Mouse (Mus musculus) embryonic stem cell, embryonic (primary cell): ENCODE results near the gene Ngf.

Experiments used
- CTCF ChIA-PET, 4 experiments: fragments of 300-600 bp in 2 of 4; fragments of 350-600 bp in 2 of 4; sonication (Branson Sonifier 250); formaldehyde crosslinking; loops; one replicate each; lab custom pipeline; 2022; ENCODE audit warnings: inconsistent platforms in 2 of 4; lab: Charles Lee
- POLR2A ChIA-PET, 4 experiments: fragments of 300-600 bp in 2 of 4; fragments of 350-600 bp in 2 of 4; sonication (Branson Sonifier 250); formaldehyde crosslinking; loops; one replicate each; lab custom pipeline; 2022; ENCODE audit warnings: antibody characterized with exemption in 4 of 4, inconsistent platforms in 1 of 4; lab: Charles Lee

Ngf gene

DNA sequence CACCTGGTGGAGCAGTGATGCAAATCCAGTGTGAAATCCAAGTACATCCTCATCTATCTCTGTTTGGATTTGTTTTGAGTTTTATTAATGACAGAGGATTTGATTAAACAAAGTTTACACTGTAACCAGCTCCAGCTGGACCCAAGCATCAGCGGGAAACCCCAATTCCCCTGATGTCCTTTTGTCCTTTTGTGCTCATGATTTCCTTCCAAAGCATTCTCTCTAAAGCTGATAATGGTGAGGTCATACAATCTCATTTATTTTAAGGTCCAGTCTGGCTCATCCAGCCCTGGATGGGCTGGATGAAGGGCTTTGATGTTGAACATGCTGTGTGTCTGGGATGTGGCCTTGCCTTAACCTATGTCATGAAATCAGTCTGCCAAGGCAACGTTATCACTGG lies 30.3 kb downstream of the Ngf start:
- POLR2A ChIA-PET = no interaction called here
- CTCF ChIA-PET = interaction anchor here in 1 of 4 experiments (0.6 kb wide), 1 partner anchor 14 kb away, joined by 3 read pairs; no protein-coding TSS in a partner anchor

DNA sequence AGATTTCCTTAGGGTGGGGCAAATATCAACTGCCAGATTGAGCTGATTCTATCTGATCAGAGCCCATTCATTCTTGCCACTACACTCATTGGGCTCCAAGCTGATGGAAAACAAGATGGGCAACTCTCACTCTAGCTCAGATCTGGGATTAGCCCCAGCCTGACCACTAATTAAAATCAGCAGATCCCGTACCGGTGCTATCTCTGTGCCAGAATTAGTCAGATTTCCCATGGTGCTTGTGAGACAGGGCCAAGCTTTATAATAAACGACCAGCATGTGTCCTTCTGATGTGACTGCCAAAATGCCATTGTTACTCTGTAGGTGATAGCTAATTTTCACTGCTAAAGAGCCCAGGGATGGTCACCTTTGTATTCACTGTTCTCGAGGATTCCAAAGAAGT lies 31.5 kb downstream of the Ngf start:
- POLR2A ChIA-PET = no interaction called here

DNA sequence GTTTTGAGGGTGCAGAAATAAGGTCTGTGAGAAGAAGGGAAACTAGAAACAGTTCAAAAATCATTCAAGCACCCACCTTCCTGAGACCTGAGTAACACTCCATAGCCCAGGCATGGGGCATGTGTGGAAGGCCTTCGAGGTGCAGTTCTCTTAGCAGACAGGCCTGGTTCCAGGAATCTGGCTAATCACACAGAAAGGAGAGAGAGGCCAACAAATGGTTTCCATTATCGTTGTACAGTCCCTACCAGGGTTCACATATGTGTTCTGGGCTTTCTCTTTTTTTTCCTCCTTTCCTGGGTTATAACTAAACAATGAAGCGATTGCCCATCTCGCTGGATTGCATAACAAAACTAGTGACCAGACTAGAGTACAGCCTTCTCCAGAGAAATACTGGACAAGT lies 35.4 kb downstream of the Ngf start:
- ChIA-PET POLR2A (no interaction called here), CTCF (no interaction called here)

More for the DNA sequence above, 31.5 kb downstream of the Ngf start:
- CTCF ChIA-PET = no interaction called here

DNA sequence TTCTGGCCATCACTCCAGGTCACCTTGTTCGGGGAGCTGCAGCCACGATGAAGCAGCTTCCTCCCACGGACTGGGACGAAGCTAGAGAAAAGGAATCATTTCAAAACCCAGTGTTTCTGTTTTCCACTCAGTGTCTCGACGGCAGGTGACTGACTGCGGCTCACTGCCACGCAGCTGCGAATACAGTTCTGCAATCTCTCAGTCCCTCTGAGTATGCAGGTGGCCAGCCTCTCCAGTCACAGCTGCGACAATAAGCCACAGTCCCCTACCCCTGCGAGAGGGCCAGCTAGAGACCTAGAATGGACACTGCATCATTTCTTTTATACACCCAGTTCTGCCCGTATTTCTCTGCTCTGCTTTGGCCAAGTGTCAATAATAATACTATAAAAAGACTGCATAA lies 36.3 kb downstream of the Ngf start:
- CTCF ChIA-PET = interaction anchor here in 1 of 4 experiments (0.5 kb wide), 1 partner anchor 1065 kb away, joined by 3 read pairs; no protein-coding TSS in a partner anchor
- POLR2A ChIA-PET = interaction anchor here in 2 of 4 experiments (0.6 to 0.7 kb wide), 3 partner anchors 15 to 164 kb away, joined by 3 to 4 read pairs (median 3); no protein-coding TSS in a partner anchor

DNA sequence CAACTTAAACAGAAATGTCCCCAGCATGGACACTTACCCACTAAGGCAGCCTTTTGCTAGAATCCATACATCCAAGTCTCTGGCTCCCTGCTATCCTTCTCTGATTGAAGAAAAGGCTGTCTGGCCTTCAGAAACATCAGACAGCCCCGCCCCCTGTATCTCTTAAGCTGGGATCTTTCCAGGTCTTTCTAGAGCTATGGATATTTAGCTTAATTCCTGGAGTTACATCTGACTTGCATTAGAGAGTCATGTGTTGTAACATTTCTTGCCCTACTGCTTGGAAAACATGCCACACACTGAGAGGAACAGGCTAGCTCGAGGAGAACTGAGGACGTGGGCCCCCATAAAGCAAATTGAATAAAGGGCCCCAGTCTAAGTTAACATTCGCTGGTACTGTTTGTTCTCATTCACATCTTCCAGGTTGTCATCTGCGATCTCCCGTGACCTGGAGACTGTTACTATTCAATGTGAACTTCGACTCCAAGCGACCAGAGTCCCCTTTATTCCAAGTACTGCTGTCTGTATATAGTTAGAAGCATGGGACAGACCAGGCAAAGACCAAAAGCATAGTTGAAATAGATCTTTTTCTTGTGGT lies 38.0 kb downstream of the Ngf start:
- POLR2A ChIA-PET = interaction anchor here in 1 of 4 experiments (0.6 to 1.3 kb wide), 3 partner anchors 14 to 136 kb away, joined by 3 to 4 read pairs (median 3); no protein-coding TSS in a partner anchor
- CTCF ChIA-PET = interaction anchor here in 1 of 4 experiments (0.5 kb wide), 2 partner anchors 575 to 717 kb away, joined by 3 to 11 read pairs; no protein-coding TSS in a partner anchor

DNA sequence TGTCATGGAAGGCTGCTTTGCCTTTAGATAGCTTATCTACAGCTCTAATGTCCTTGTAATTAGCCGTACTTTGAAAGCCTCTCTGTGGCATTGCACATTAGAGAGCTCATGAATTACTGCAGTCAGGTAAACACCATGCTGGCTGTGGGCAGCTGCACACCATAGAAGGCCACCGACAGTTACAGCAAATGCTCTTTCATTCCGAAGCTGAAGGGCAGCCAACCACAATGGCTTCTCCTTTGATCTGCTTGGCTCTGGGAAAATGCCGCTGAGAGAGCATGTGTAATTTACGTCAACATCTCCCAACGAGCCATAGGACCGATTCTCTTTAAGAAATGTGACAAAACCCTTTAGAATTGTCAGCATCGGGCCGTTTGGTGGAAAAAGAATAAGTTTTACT lies 38.7 kb downstream of the Ngf start:
- CTCF ChIA-PET = no interaction called here

DNA sequence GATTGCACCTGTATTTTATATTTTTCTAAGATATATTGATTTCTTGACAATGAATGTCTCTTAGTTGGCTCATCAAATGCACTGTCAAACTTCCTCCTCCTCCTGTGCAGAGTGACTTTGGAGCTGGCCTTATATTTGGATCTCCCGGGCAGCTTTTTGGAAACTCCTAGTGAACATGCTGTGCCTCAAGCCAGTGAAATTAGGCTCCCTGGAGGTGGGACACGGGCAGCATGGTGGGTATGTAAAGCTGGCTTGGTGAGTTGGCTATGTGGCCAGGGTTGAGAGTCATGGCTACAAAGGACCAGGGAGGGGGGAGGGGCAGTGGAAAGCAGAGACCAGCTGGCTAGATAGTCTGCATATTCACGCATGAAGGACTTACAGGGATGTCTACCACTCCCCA lies 39.9 kb downstream of the Ngf start:
- ChIA-PET POLR2A (interaction anchor here in 1 of 4 experiments (0.7 kb wide), 1 partner anchor 960 kb away, joined by 3 read pairs; no protein-coding TSS in a partner anchor), CTCF (no interaction called here)

More for the DNA sequence above, 38.7 kb downstream of the Ngf start:
- POLR2A ChIA-PET = interaction anchor here in 1 of 4 experiments (0.6 kb wide), 1 partner anchor 45 kb away, joined by 3 read pairs; no protein-coding TSS in a partner anchor

DNA sequence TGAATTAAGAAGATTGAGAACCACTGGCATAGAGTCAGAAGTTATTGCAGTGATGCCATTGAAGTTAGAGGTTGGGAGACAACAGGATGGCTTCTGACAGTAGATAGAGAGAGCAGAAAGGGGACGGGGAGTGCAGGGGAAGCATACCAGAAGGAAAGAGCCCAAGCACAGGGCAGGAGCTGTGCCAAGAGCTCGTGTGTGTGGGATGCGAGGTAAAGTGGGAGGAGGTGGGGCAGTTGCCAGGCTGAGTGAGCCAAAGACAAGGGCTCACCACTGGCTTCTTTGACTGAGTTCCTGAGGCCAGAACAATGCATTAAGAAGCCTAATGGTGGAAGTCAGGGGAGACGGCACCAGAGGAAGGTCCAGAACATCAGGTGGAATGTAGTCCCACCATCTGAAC lies 47.2 kb downstream of the Ngf start:
- POLR2A ChIA-PET = interaction anchor here in 1 of 4 experiments (0.6 kb wide), 1 partner anchor 808 kb away, joined by 3 read pairs; no protein-coding TSS in a partner anchor
- CTCF ChIA-PET = interaction anchor here in 1 of 4 experiments (0.5 kb wide), 1 partner anchor 300 kb away, joined by 5 read pairs; no protein-coding TSS in a partner anchor

DNA sequence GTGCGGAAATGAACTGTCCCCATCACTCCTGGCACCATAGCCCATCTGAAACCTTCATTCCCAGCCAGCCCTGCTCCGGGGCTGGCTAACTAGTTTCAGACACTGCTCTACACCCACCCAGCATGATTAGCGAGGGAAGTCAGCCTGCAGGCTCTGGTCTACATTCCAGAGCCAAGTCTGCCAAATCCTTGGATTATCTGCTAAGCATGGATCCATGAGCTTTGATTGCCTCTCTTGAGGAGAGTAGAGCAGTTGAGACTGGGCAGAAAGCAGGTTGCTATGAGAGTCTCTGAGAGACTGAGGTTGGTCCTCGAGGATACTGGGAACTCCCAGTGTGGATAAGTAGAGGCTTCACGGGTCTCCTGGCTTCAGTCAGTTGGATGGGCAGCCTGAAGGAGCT lies 51.3 kb downstream of the Ngf start:
- ChIA-PET POLR2A (interaction anchor here in 1 of 4 experiments (1.7 kb wide), 1 partner anchor 14 kb away, joined by 4 read pairs; no protein-coding TSS in a partner anchor), CTCF (no interaction called here)

DNA sequence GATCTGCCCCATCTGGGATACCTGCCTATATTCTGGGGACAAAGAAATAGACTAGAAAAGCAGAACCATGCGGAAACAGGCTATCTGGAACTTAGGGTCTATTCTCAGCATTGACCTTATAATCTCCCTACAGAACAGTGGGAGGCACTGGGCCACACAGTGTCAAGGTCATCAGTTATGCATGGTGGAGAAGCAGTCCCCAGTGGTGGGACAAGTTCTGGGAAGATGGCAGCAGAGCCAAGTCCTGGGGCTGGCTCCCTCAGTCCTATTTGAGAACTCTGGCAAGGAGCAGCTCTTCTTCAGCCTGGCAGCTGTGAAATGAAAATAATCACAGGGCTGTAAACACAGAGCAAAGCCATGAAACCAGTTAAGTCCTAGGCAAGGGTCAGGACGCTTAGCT lies 54.0 kb downstream of the Ngf start:
- ChIA-PET CTCF (no interaction called here), POLR2A (no interaction called here)

DNA sequence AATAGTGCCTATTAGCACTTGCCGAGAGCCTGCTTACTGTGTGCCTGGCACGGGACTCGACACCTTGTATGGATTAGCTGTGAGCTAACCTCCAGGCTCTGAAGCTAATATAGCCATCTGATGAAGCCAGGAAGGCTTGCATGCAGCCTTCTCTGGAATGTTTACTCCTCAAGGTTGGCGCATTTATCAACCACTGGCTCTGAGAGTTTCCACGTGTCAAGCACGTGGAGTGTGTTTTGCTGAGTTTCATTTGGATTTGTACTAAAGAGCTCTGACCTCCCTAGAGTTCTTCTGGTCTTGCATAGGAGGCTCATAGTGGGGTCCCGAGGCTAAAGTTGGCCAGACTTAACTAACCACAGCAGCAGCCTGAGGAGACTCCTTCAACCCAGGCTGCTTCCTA lies 55.2 kb downstream of the Ngf start:
- ChIA-PET CTCF (no interaction called here), POLR2A (interaction anchor here in 2 of 4 experiments (0.5 to 0.6 kb wide), 2 partner anchors 158 to 180 kb away, joined by 3 read pairs; no protein-coding TSS in a partner anchor)

DNA sequence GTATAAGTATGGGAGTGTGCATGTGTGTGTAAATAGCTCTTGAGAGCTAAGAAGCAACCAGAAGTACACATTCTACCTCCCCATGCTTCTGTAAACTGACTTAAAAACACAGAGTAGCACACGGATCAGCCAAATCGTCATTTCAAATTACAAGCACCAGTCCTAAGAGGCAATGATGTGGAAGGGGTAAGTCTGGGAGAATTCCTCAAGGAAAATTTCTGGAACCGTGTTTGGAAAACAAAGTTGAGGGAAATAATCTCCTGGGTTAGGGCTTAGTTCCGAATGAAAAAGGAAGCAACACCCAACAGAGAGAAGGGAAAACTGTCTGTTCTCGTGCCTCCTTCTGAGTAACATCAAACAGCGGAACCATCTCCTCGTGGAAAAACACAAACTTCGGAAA lies 56.1 kb downstream of the Ngf start:
- ChIA-PET POLR2A (no interaction called here), CTCF (no interaction called here)

DNA sequence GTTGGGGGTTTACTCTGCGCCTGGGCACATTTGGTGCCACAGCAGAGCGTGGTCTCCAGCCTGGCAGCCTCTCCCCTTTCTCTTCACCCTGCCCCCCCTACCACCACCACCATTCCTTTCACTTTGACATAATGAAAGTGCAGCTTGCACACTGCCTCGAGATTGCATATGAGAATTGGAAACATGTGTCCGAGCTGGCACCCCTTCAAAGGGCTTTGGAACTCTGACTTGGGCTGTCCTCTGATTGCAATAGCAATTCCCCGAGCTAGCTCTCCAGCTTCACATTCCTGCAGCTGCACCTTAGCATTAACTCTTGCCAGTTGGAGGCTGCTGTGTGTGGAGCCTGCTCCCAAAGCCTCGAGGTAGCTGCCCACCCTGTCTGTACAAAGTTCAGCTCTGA lies 56.8 kb downstream of the Ngf start:
- ChIA-PET POLR2A (no interaction called here), CTCF (no interaction called here)

DNA sequence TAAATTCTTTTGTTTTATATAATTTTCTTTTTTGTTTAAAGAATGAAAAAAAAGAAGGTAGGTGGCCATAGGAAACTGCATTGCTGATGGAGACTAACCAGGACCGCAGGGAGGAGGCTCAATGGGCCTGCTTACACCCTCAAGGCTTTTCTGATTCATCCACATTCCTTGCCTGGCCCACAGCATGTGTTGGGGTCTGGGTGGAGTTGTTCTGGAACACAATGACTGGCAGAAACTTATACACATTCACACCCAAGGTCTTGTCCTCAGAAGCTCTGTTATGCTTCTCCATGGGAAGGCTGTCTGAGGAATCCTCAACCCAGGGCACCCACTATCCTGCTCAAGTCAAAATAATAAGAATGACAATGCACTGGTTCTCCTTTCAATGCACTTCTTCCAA lies 65.0 kb downstream of the Ngf start:
- CTCF ChIA-PET = no interaction called here

DNA sequence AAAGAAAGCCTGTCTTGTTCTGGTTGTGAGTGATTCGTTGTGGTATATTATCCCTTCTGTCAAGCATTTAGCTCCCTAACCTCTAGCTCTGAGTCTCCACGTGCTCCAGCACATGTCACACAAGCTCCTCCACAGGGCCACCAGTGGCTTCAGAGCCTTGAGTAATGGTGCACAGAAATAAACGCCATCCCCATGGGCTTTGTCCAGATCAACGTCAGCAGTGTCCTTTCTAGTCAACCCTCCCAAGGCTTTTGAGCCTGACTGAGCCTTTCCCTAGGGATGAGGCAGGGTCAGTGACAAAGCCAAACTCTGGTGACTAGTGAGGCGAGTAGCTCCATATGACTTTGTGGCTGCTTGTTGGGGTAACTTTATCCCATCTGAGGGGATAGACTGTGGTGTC lies 73.9 kb downstream of the Ngf start:
- ChIA-PET CTCF (no interaction called here), POLR2A (no interaction called here)

More for the DNA sequence above, 65.0 kb downstream of the Ngf start:
- POLR2A ChIA-PET = no interaction called here

DNA sequence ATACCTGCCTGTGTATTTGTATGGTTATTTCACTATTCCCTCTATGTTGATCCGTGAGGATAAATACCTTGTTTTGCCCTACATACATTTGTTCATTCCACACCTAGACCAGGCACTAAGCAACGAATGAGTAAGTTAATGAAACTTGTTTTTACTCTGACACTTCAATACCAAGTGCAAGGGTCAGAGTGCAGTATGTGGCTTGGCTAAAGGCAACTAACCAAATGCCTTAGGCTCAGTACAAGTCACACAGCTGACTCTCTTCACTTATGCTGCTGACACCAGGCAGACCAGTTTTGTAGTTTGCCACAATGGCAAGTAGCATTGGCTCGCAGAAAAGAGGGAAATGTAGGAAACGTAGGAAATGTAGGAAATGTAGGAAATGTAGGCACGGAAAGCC lies 77.8 kb downstream of the Ngf start:
- POLR2A ChIA-PET = no interaction called here
- CTCF ChIA-PET = no interaction called here

DNA sequence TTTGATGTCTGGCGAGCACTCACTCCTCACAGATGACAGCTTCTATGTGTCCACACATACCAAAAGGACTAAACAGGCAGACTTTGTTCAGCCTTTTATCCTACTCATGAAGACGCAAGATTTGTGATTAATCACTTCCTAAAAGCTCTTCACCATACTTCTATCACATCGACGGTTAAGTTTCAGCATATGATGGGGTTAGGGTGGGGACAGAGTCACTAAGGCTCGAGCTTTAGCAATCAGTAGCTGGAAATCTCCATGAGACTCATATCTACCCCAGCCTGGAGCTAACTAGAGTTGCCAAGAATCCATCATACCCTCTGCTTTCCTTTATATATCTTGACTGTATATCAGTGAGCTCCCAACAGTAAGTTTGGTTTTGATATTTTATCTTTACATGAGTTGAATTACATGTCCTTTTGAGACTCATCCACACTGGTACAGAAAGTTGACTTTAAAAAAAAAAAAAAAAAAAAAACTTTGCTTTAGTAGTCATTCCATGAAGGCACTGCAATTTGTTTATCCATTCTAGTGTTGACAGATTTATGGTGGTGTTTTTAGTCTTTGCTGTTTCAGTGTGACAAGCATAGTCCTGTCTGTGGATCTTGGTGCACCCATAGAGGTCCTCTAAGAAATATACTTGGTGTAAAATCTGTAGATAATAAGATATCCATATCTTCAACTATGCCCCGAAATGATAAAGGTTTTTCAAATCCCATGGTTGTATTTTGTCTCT lies 84.4 kb downstream of the Ngf start:
- POLR2A ChIA-PET = interaction anchor here in 1 of 4 experiments (0.7 kb wide), 2 partner anchors 181 to 190 kb away, joined by 7 to 14 read pairs; no protein-coding TSS in a partner anchor
- CTCF ChIA-PET = no interaction called here

DNA sequence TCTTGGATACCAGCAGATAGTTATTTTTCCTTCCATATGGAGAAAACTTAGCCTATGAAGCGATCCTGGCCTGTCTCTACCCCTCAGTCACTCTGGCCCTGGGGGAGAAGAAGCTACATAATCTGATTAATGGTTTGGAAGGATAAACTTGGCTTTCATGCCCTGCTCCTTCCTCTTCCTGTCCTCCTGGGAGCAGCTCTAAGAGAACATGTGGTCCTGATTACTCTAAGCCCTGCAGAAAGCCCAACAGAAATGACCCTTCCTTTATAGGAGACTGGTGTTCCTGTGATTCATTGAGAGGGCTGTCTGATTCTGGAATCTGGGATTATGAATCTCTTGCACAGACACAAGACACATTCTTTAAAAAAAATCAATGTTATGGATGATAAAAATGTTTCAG lies 86.4 kb downstream of the Ngf start:
- POLR2A ChIA-PET = no interaction called here
- CTCF ChIA-PET = no interaction called here

DNA sequence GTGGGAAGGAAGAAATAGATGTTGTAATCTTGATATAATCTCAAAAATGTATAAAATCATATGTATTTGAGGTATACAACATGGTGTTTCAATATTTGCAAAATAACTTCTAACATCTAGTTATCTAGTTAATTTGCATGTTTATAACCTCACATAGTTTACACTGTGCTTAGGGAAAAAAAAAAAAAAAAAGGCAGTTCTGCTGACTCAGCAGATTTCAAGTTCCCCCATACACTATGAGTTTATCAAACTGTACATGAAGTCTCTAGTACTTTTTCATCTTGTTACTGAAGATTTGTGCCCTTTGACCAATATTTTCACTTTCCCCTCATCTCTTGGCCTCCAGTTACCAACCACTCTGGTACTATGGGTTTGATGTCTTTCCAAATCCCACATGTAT lies 86.9 kb downstream of the Ngf start:
- ChIA-PET POLR2A (no interaction called here), CTCF (no interaction called here)
